Mouse (Mus musculus) small intestine, adult 2 months (tissue): ENCODE measurements around the gene Hipk2.

Source experiments
- CTCF ChIP-seq: fragments of 200-500 bp; IDR thresholded peaks from 2 replicates; pipeline ENCODE4 v1.5.1; 2012; ENCODE audit warnings: low read depth, mild to moderate bottlenecking, control low read depth, inconsistent platforms, low read length, moderate library complexity, mixed read lengths; ENCODE audit not compliant: insufficient replicate concordance, insufficient read length; ENCODE audit errors: extremely low read depth
- POLR2A ChIP-seq: fragments of 200-500 bp; IDR thresholded peaks from 2 replicates; pipeline ENCODE4 v1.6.1; 2012; ENCODE audit warnings: low read depth, mild to moderate bottlenecking, control low read depth, inconsistent platforms, low read length, moderate library complexity

GRCm38 (mm10) chr6:38702810-38703399 lies 173.1 kb downstream of the Hipk2 start:
- TF ChIP-seq CTCF (no peak), POLR2A (no peak)
